Mouse (Mus musculus) liver, embryonic 12.5 days (tissue): ENCODE results near the gene Adamtsl2. TPM values are rescaled to one million over a fixed set of nuclear protein-coding genes. Genes with fewer than 3 reads are reported as not detected.

Experiments used
- ATAC-seq: fragments of 200-750 bp; cut with Nextera tagmentation; 2 replicates; pipeline ENCODE4 v1.8.0; 2017; ENCODE audit warnings: moderate number of reproducible peaks, mild to moderate bottlenecking, moderate library complexity
- H3K27ac ChIP-seq: fragments of 300-500 bp; sonication (generic); 2 replicates; pipeline ENCODE4 v1.5.1; 2016; ENCODE audit warnings: mild to moderate bottlenecking
- H3K27me3 ChIP-seq: fragments of 300-500 bp; sonication (generic); replicated peaks from 2 replicates; pipeline ENCODE4 v1.6.1; 2016; ENCODE audit warnings: mild to moderate bottlenecking, moderate library complexity
- H3K36me3 ChIP-seq: fragments of 300-500 bp; sonication (generic); 2 replicates; pipeline ENCODE4 v1.6.1; 2016; ENCODE audit warnings: mild to moderate bottlenecking, moderate library complexity
- H3K4me1 ChIP-seq: fragments of 300-500 bp; sonication (generic); 2 replicates; pipeline ENCODE4 v1.6.1; 2016
- H3K4me2 ChIP-seq: fragments of 300-500 bp; sonication (generic); 2 replicates; pipeline ENCODE4 v1.6.1; 2016; ENCODE audit warnings: mild to moderate bottlenecking, moderate library complexity
- H3K4me3 ChIP-seq: fragments of 300-500 bp; sonication (generic); 2 replicates; pipeline ENCODE4 v1.5.1; 2016; ENCODE audit warnings: mild to moderate bottlenecking, moderate library complexity
- H3K9ac ChIP-seq: fragments of 300-500 bp; sonication (generic); 2 replicates; pipeline ENCODE4 v1.6.1; 2016; ENCODE audit warnings: mild to moderate bottlenecking, moderate library complexity
- H3K9me3 ChIP-seq: fragments of 300-500 bp; sonication (generic); replicated peaks from 2 replicates; pipeline ENCODE4 v1.6.1; 2016; ENCODE audit warnings: mild to moderate bottlenecking, moderate library complexity
- WGBS: fragments of 180-500 bp; shearing (Covaris S2); methylation state at CpG from one replicate; pipeline ENCODE4 v1.1.7; 2016; ENCODE audit not compliant: insufficient replicate concordance; 5-methylcytosine and 5-hydroxymethylcytosine counted together
- polyA plus RNA-seq: library from polyadenylated mRNA; unstranded; fragments of >200 nt; fragmentation: Nextera tagmentation; extraction: Ambion mirVana; gene quantifications from 2 replicates; pipeline ENCODE4 v1.2.1, GENCODE M21; 2016

The Adamtsl2 gene
- polyA plus RNA-seq, 1 experiment from 2014 or later: 0.77 TPM

GRCm38 (mm10) chr2:27121626-27122355, 42.6 kb downstream of the Adamtsl2 start:
- Histone ChIP-seq H3K4me3 (no peak overlapping the region), H3K27me3 (no peaks in the 10 kb centered on the region), H3K27ac (no peak overlapping the region), H3K4me2 (no peak overlapping the region), H3K9ac (no peak overlapping the region), H3K9me3 (no peaks in the 10 kb centered on the region), H3K4me1 (0 out of 2 replicates have a peak, but pooled peaks cover 5% of the 10 kb centered on the region), H3K36me3 (no peaks in the 10 kb centered on the region)
- no peak for ATAC-seq
- WGBS: 14% methylated on average over 9 of the region's 9 CpGs

GRCm38 (mm10) chr2:27122578-27122977, 43.4 kb downstream of the Adamtsl2 start:
- ATAC-seq: no peak
- 61% methylated on average over 9 of the region's 9 CpGs for WGBS
- Histone ChIP-seq H3K9me3 (no peaks in the 10 kb centered on the region), H3K27ac (no peak overlapping the region), H3K36me3 (no peaks in the 10 kb centered on the region), H3K4me1 (0 out of 2 replicates have a peak, but pooled peaks cover 5% of the 10 kb centered on the region), H3K4me3 (no peak overlapping the region), H3K9ac (no peak overlapping the region), H3K27me3 (0 out of 2 replicates have a peak, but pooled peaks cover 5% of the 10 kb centered on the region), H3K4me2 (no peak overlapping the region)

- 62% methylated on average over 4 of the region's 4 CpGs for WGBS
- Histone ChIP-seq H3K4me1 (0 out of 2 replicates have a peak, but pooled peaks cover 5% of the 10 kb centered on the region), H3K9me3 (no peaks in the 10 kb centered on the region), H3K36me3 (no peaks in the 10 kb centered on the region), H3K9ac (no peak overlapping the region), H3K27me3 (0 out of 2 replicates have a peak, but pooled peaks cover 5% of the 10 kb centered on the region), H3K4me3 (no peak overlapping the region), H3K27ac (no peak overlapping the region), H3K4me2 (no peak overlapping the region)
- no peak for ATAC-seq
Observed at GRCm38 (mm10) chr2:27123121-27123520, 43.9 kb downstream of the Adamtsl2 start.

GRCm38 (mm10) chr2:27125979-27126378, 46.8 kb downstream of the Adamtsl2 start:
- Histone ChIP-seq H3K36me3 (no peaks in the 10 kb centered on the region), H3K4me1 (0 out of 2 replicates have a peak, but pooled peaks cover 5% of the 10 kb centered on the region), H3K9ac (no peak overlapping the region), H3K4me2 (no peak overlapping the region), H3K27me3 (0 out of 2 replicates have a peak, but pooled peaks cover 5% of the 10 kb centered on the region), H3K9me3 (no peaks in the 10 kb centered on the region), H3K4me3 (no peak overlapping the region), H3K27ac (no peak overlapping the region)
- WGBS: 30% methylated on average over 10 of the region's 10 CpGs
- ATAC-seq: no peak

GRCm38 (mm10) chr2:27126496-27126895, 47.3 kb downstream of the Adamtsl2 start:
- Histone ChIP-seq H3K27me3 (0 out of 2 replicates have a peak, but pooled peaks cover 5% of the 10 kb centered on the region), H3K27ac (no peak overlapping the region), H3K4me1 (0 out of 2 replicates have a peak, but pooled peaks cover 5% of the 10 kb centered on the region), H3K4me2 (no peak overlapping the region), H3K9ac (no peak overlapping the region), H3K9me3 (no peaks in the 10 kb centered on the region), H3K4me3 (no peak overlapping the region), H3K36me3 (no peaks in the 10 kb centered on the region)
- no peak for ATAC-seq
- 46% methylated on average over 4 of the region's 4 CpGs for WGBS

- Histone ChIP-seq H3K4me2 (no peak overlapping the region), H3K27ac (no peak overlapping the region), H3K4me3 (no peak overlapping the region), H3K27me3 (0 out of 2 replicates have a peak, but pooled peaks cover 5% of the 10 kb centered on the region), H3K36me3 (no peaks in the 10 kb centered on the region), H3K9ac (no peak overlapping the region), H3K4me1 (0 out of 2 replicates have a peak, but pooled peaks cover 5% of the 10 kb centered on the region), H3K9me3 (no peaks in the 10 kb centered on the region)
- 44% methylated on average over 3 of the region's 3 CpGs for WGBS
- ATAC-seq: no peak
Observed at GRCm38 (mm10) chr2:27128990-27129389, 49.8 kb downstream of the Adamtsl2 start.

- no peaks in the 10 kb centered on the region for H3K36me3 ChIP-seq
- no peaks in the 10 kb centered on the region for H3K4me1 ChIP-seq
- no peak overlapping the region for H3K9ac ChIP-seq
- H3K9me3 ChIP-seq: no peaks in the 10 kb centered on the region
- H3K4me3 ChIP-seq: no peak overlapping the region
- ATAC-seq: no peak
- H3K27me3 ChIP-seq: peaks cover 28% of the 10 kb centered on the region
- 59% methylated on average over 5 of the region's 5 CpGs for WGBS
- no peak overlapping the region for H3K27ac ChIP-seq
- H3K4me2 ChIP-seq: no peak overlapping the region
Observed at GRCm38 (mm10) chr2:27135935-27136334, 56.8 kb downstream of the Adamtsl2 start.

- Histone ChIP-seq H3K4me1 (no peaks in the 10 kb centered on the region), H3K27me3 (peaks cover 32% of the 10 kb centered on the region), H3K9ac (no peak overlapping the region), H3K4me2 (no peak overlapping the region), H3K4me3 (no peak overlapping the region), H3K27ac (no peak overlapping the region), H3K36me3 (no peaks in the 10 kb centered on the region), H3K9me3 (no peaks in the 10 kb centered on the region)
- 51% methylated on average over 3 of the region's 3 CpGs for WGBS
- no peak for ATAC-seq
Observed at GRCm38 (mm10) chr2:27136336-27136735, 57.2 kb downstream of the Adamtsl2 start.

- WGBS: 40% methylated on average over 1 of the region's 1 CpGs
- no peak for ATAC-seq
- Histone ChIP-seq H3K9me3 (no peaks in the 10 kb centered on the region), H3K36me3 (no peaks in the 10 kb centered on the region), H3K4me1 (0 out of 2 replicates have a peak, but pooled peaks cover under 1% of the 10 kb centered on the region), H3K27ac (no peak overlapping the region), H3K27me3 (peaks cover 37% of the 10 kb centered on the region), H3K4me3 (no peak overlapping the region), H3K9ac (no peak overlapping the region), H3K4me2 (no peak overlapping the region)
Observed at GRCm38 (mm10) chr2:27136789-27137188, 57.6 kb downstream of the Adamtsl2 start.

- 0 out of 2 replicates have a peak, but pooled peaks cover 7% of the 10 kb centered on the region for H3K4me1 ChIP-seq
- no peak overlapping the region for H3K9ac ChIP-seq
- no peak overlapping the region for H3K4me3 ChIP-seq
- H3K27ac ChIP-seq: no peak overlapping the region
- no peaks in the 10 kb centered on the region for H3K9me3 ChIP-seq
- no peaks in the 10 kb centered on the region for H3K36me3 ChIP-seq
- WGBS: 42% methylated on average over 4 of the region's 4 CpGs
- H3K4me2 ChIP-seq: no peak overlapping the region
- ATAC-seq: no peak
- H3K27me3 ChIP-seq: peaks cover 53% of the 10 kb centered on the region
Observed at GRCm38 (mm10) chr2:27138356-27138755, 59.2 kb downstream of the Adamtsl2 start.

- Histone ChIP-seq H3K9me3 (no peaks in the 10 kb centered on the region), H3K27ac (no peak within 1 kb of the TSS), H3K27me3 (peaks cover 49% of the 10 kb centered on the region), H3K36me3 (no peaks in the 10 kb centered on the region), H3K4me2 (peak within 1 kb of the TSS; percentile 59), H3K9ac (no peak within 1 kb of the TSS), H3K4me3 (peak within 1 kb of the TSS; percentile 27; the same call in 1 of the 2 replicates), H3K4me1 (0 out of 2 replicates have a peak, but pooled peaks cover 7% of the 10 kb centered on the region)
- no peak for ATAC-seq
- WGBS: 2% methylated on average over 61 of the region's 62 CpGs
Observed at GRCm38 (mm10) chr2:27141950-27142693, 62.9 kb downstream of the Adamtsl2 start, which contains the start of gene Fam163b. TSS of gene Fam163b (minus strand) at chr2:27142491.

- no peak overlapping the region for H3K27ac ChIP-seq
- no peaks in the 10 kb centered on the region for H3K9me3 ChIP-seq
- H3K9ac ChIP-seq: no peak overlapping the region
- no peak overlapping the region for H3K4me3 ChIP-seq
- peaks cover 40% of the 10 kb centered on the region for H3K27me3 ChIP-seq
- no peak for ATAC-seq
- no peaks in the 10 kb centered on the region for H3K36me3 ChIP-seq
- 46% methylated on average over 2 of the region's 2 CpGs for whole genome bisulfite sequencing
- 0 out of 2 replicates have a peak, but pooled peaks cover 7% of the 10 kb centered on the region for H3K4me1 ChIP-seq
- no peak overlapping the region for H3K4me2 ChIP-seq
Observed at GRCm38 (mm10) chr2:27144957-27145356, 65.8 kb downstream of the Adamtsl2 start.
